In genomic region chr10:39315434-39316174, GRCm38 (mm10) we compare ENCODE assay signal across 18 mouse cellular contexts. TPM values are rescaled to one million over a fixed set of nuclear protein-coding genes. Genes with fewer than 3 reads are reported as not detected.
DNase-seq lines count a peak whose midpoint lies in the region; ATAC-seq and TF ChIP-seq lines count a peak whose summit lies in the region.
"Had no signal": no experiment of that assay in that cellular context is flagged by ENCODE, and none has a peak within 500 bp of the region (broad histone marks: within the 10 kb centered on the region; RNA-seq: fewer than 3 reads in every experiment).

No protein-coding gene starts in this region.

- peaks cover 2% of the 10 kb centered on the region for H3K4me1 ChIP-seq in heart, embryonic 16.5 days (ENCODE audit: control insufficient read depth, insufficient read depth, low read length)
- H3K4me1 ChIP-seq in lung, adult 2 months (ENCODE audit: control insufficient read depth, insufficient read depth, low read length) = no peaks in the 10 kb centered on the region
- H3K4me1 ChIP-seq: liver, embryonic 15.5 days had no signal

- TF ChIP-seq POLR2A in lung, adult 2 months (IDR thresholded peaks at IDR 0.05; ENCODE audit: borderline replicate concordance, extremely low read depth, low read depth, low read length) = no peak

- no peak overlapping the region for H3K4me2 ChIP-seq in heart, embryonic 16.5 days (ENCODE audit: low read depth, low read length)
- H3K4me2 ChIP-seq: hindbrain, embryonic 13.5 days; liver, embryonic 15.5 days; neural tube, embryonic 13.5 days had no signal

- TF ChIP-seq CTCF in lung, adult 2 months (IDR thresholded peaks at IDR 0.05; ENCODE audit: insufficient read depth, low read length) = no peak

- no peak for ATAC-seq in cerebellum, adult (ENCODE audit: insufficient number of reproducible peaks, low FRiP score, low TSS enrichment)
- ATAC-seq in heart, embryonic 16.5 days (replicated peaks; ENCODE audit: extremely low read depth, insufficient read depth, low FRiP score) = peak; percentile 52; the same call in 1 of the 2 replicates
- ATAC-seq: forebrain, embryonic 14.5 days; intestine, postnatal 0 days had no signal

- 65% methylated on average over 6 of the region's 6 CpGs for WGBS in heart, embryonic 16.5 days
- WGBS in lung, adult 2 months = 37% methylated on average over 6 of the region's 6 CpGs

- H3K27me3 ChIP-seq in heart, embryonic 16.5 days (ENCODE audit: control insufficient read depth, insufficient read depth, low read length) = no peaks in the 10 kb centered on the region
- H3K27me3 ChIP-seq: hindbrain, embryonic 13.5 days; liver, embryonic 15.5 days; neural tube, embryonic 13.5 days had no signal

- no peaks in the 10 kb centered on the region for H3K36me3 ChIP-seq in heart, embryonic 16.5 days (ENCODE audit: control insufficient read depth, insufficient read depth)
- H3K36me3 ChIP-seq: hindbrain, embryonic 13.5 days; liver, embryonic 15.5 days; neural tube, embryonic 13.5 days had no signal

- no peak overlapping the region for H3K4me3 ChIP-seq in heart, embryonic 16.5 days (ENCODE audit: low read length)
- no peak overlapping the region for H3K4me3 ChIP-seq in lung, adult 2 months (replicated peaks; ENCODE audit: extremely low read depth, low read depth, low read length)
- H3K4me3 ChIP-seq: hindbrain, embryonic 13.5 days; liver, embryonic 15.5 days; neural tube, embryonic 13.5 days had no signal

- H3K9ac ChIP-seq in heart, embryonic 16.5 days (ENCODE audit: low read length) = no peak overlapping the region
- H3K9ac ChIP-seq: hindbrain, embryonic 13.5 days; liver, embryonic 15.5 days; neural tube, embryonic 13.5 days had no signal

- DNase-seq in cerebellum, postnatal 10 days = peak; percentile 51 to 69
- DNase-seq in heart, adult 18-20 months = no peak
- DNase-seq in lung, postnatal 10 days = peak; percentile 18
- DNase-seq in lung, adult 2 months = no peak
- DNase-seq in adipocyte (ENCODE audit: low spot score) = no peak
- DNase-seq in ovary, postnatal 10 days (ENCODE audit: low spot score) = no peak
- DNase-seq: cerebellum, postnatal 36 days; kidney, postnatal 14 days; layer of hippocampus, adult 9-11 months; right cerebral cortex, postnatal 25 days; thymus, postnatal 25 days had no signal

- H3K27ac ChIP-seq in heart, embryonic 16.5 days (ENCODE audit: low read length) = no peak overlapping the region; the same call in 1 of the 2 replicates
- H3K27ac ChIP-seq: hindbrain, embryonic 13.5 days; liver, embryonic 15.5 days; neural tube, embryonic 13.5 days had no signal

- no peaks in the 10 kb centered on the region for H3K9me3 ChIP-seq in heart, embryonic 16.5 days (replicated peaks; ENCODE audit: control insufficient read depth, low read length)
- H3K9me3 ChIP-seq: hindbrain, embryonic 13.5 days; liver, embryonic 15.5 days; neural tube, embryonic 13.5 days had no signal

RNA-seq across cellular contexts. Expression of gene Fyn, which starts 53.1 kb away (rescaled TPM):
- 14.6 and 15.0 TPM in 2 replicates for polyA plus RNA-seq in heart, embryonic 16.5 days (2015; fragmentation: Nextera tagmentation; extraction: Ambion mirVana)
- 10 to 100 TPM; 30.6 to 32.2 TPM for total RNA-seq in heart, adult 18-20 months (2021)
- 26.0 and 29.2 TPM in 2 replicates for polyA plus RNA-seq in lung, adult 2 months (2012; rRNA removed)

Comparison
In these comparisons a context has a peak if more than half of its experiments do, and no peak if none do; other contexts are left out.
1. DNase-seq: peak in cerebellum, postnatal 10 days (2 of 2) and lung, postnatal 10 days (single experiment); none in heart, adult 18-20 months (0 of 2), lung, adult 2 months (single experiment), adipocyte (single experiment) and ovary, postnatal 10 days (single experiment).